Mouse (Mus musculus) heart, adult 9 months (tissue): ENCODE measurements around the gene Tubb3.

Source experiments
- DNase-seq, 2 experiments: peaks; one replicate each; pipeline ENCODE4 v3.0.0; 2022; ENCODE audit warnings: low spot score in 2 of 2

The Tubb3 gene

GRCm38 (mm10) chr8:123411246-123411645 is at the start of gene Tubb3:
TSS of gene Tubb3 (plus strand) at chr8:123411424.
- peak in 1 of 2 experiments; percentile 37 for DNase-seq

GRCm38 (mm10) chr8:123373403-123374238 is 37.6 kb upstream of the Tubb3 start, which contains the start of gene Tcf25:
TSS of gene Tcf25 (plus strand) at chr8:123373753.
- DNase-seq, result peak; percentile 93 to 95

- DNase-seq, result peak; percentile 89 to 92
These were observed 37.0 kb upstream of the Tubb3 start for GRCm38 (mm10) chr8:123374239-123374578.

GRCm38 (mm10) chr8:123375701-123376100 is 35.5 kb upstream of the Tubb3 start:
- no peak for DNase-seq

GRCm38 (mm10) chr8:123376106-123376505 is 35.1 kb upstream of the Tubb3 start:
- no peak for DNase-seq

- DNase-seq, result no peak
These were observed 29.5 kb upstream of the Tubb3 start for GRCm38 (mm10) chr8:123381711-123382110.

- DNase-seq, result no peak
These were observed 28.7 kb upstream of the Tubb3 start for GRCm38 (mm10) chr8:123382516-123382915.

- DNase-seq, result no peak
These were observed 26.2 kb upstream of the Tubb3 start for GRCm38 (mm10) chr8:123384883-123385540.

- no peak for DNase-seq
These were observed 24.2 kb upstream of the Tubb3 start for GRCm38 (mm10) chr8:123387041-123387440.

GRCm38 (mm10) chr8:123387801-123388200 is 23.4 kb upstream of the Tubb3 start:
- no peak for DNase-seq

GRCm38 (mm10) chr8:123389026-123389425 is 22.2 kb upstream of the Tubb3 start:
- no peak for DNase-seq

- peak in 1 of 2 experiments; percentile 15 for DNase-seq
These were observed 12.9 kb upstream of the Tubb3 start for GRCm38 (mm10) chr8:123398308-123398707.

GRCm38 (mm10) chr8:123401936-123402335 is 9.3 kb upstream of the Tubb3 start:
- no peak for DNase-seq

GRCm38 (mm10) chr8:123402730-123403326 is 8.4 kb upstream of the Tubb3 start:
- DNase-seq, result no peak

GRCm38 (mm10) chr8:123404521-123404920 is 6.7 kb upstream of the Tubb3 start:
- no peak for DNase-seq

GRCm38 (mm10) chr8:123406786-123407185 is 4.4 kb upstream of the Tubb3 start, which contains the start of gene Mc1r:
TSS of gene Mc1r (plus strand) at chr8:123407107.
- peak in 1 of 2 experiments; percentile 30 for DNase-seq

GRCm38 (mm10) chr8:123407612-123408011 is 3.6 kb upstream of the Tubb3 start:
- no peak for DNase-seq

- no peak for DNase-seq
These were observed 2.4 kb upstream of the Tubb3 start for GRCm38 (mm10) chr8:123408586-123409544.

GRCm38 (mm10) chr8:123410049-123410587 is 1.1 kb upstream of the Tubb3 start:
- DNase-seq, result peak; percentile 61 to 72

- DNase-seq, result no peak
These were observed 436 bp upstream of the Tubb3 start for GRCm38 (mm10) chr8:123410788-123411187.

GRCm38 (mm10) chr8:123411781-123412327 is 630 bp downstream of the Tubb3 start:
- DNase-seq, result no peak
